Mouse (Mus musculus): Measurements from ENCODE around the gene Hlcs.

DNA sequence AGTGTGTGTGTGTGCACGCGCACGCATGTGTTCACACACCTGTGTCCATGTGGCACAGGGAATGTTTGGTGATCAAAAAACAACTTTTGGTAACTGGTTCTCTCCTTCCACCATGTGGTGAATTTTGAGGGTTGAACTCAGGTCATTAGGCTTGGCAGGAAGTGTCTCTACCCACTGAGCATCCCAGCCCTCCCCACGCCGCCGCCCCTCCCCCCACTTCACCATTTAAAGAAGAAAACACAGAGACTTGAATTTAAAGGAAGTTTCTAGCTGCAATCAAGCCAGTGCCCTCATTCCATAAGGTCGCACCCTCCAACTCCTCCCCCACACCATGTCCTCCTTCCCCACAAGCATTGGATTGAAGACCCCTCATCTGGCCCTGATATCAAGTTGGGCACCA is 74.2 kb downstream of the Hlcs start:
- no peak for TF ChIP-seq CTCF (IDR thresholded peaks at IDR 0.05; ENCODE audit: low read depth)
- no peak for TF ChIP-seq EP300 (optimal IDR thresholded peaks at IDR 0.05)
